Mouse (Mus musculus) hindbrain, embryonic 14.5 days (tissue): Measurements from ENCODE around the gene Zfp354a. TPM values are rescaled to one million over a fixed set of nuclear protein-coding genes. Genes with fewer than 3 reads are reported as not detected.
"Not testable (repeated sequence)": the region's sequence is repeated elsewhere in the genome, so short reads cannot be mapped to it uniquely, and the experiment has no call there.

ENCODE experiments used
- ATAC-seq: fragments of 200-750 bp; cut with Nextera tagmentation; 2 replicates; pipeline ENCODE4 v1.8.0; 2017; ENCODE audit warnings: moderate number of reproducible peaks, mild to moderate bottlenecking, moderate TSS enrichment, moderate library complexity; ENCODE audit not compliant: low FRiP score
- DNase-seq: peaks from one replicate; pipeline ENCODE4 v3.0.0-alpha.2; 2015; ENCODE audit warnings: low spot score
- H3K27ac ChIP-seq: fragments of 300-500 bp; sonication (generic); 2 replicates; pipeline ENCODE4 v1.5.1; 2014; ENCODE audit warnings: mild to moderate bottlenecking, moderate library complexity
- H3K27me3 ChIP-seq: fragments of 300-500 bp; sonication (generic); 2 replicates; pipeline ENCODE4 v1.6.1; 2014; ENCODE audit warnings: mild to moderate bottlenecking, low read length, mixed read lengths; ENCODE audit not compliant: control insufficient read depth, insufficient read depth
- H3K36me3 ChIP-seq: fragments of 300-500 bp; sonication (generic); replicated peaks from 2 replicates; pipeline ENCODE4 v1.6.1; 2014; ENCODE audit not compliant: control insufficient read depth, insufficient read depth
- H3K4me1 ChIP-seq: fragments of 300-500 bp; sonication (generic); replicated peaks from 2 replicates; pipeline ENCODE4 v1.6.1; 2014; ENCODE audit warnings: antibody characterized with exemption, low read length, mixed read lengths; ENCODE audit not compliant: control insufficient read depth, insufficient read depth
- H3K4me2 ChIP-seq: fragments of 300-500 bp; sonication (generic); replicated peaks from 2 replicates; pipeline ENCODE4 v1.6.1; 2014; ENCODE audit warnings: mild to moderate bottlenecking, moderate library complexity
- H3K4me3 ChIP-seq: fragments of 300-500 bp; sonication (generic); replicated peaks from 2 replicates; pipeline ENCODE4 v1.5.1; 2014; ENCODE audit warnings: mild to moderate bottlenecking, low read length
- H3K9ac ChIP-seq: fragments of 300-500 bp; sonication (generic); 2 replicates; pipeline ENCODE4 v1.6.1; 2014
- H3K9me3 ChIP-seq: fragments of 300-500 bp; sonication (generic); 2 replicates; pipeline ENCODE4 v1.6.1; 2016; ENCODE audit warnings: low read length; ENCODE audit not compliant: control insufficient read depth
- WGBS: fragments of 180-500 bp; shearing (Covaris S2); extraction: QIAGEN DNeasy Blood & Tissue Kit; methylation state at CpG from one replicate; pipeline ENCODE4 v1.1.7; 2014; 5-methylcytosine and 5-hydroxymethylcytosine counted together
- polyA plus RNA-seq: library from polyadenylated mRNA; unstranded; fragments of >200 nt; fragmentation: Nextera tagmentation; extraction: Ambion mirVana; gene quantifications from 2 replicates; pipeline ENCODE4 v1.2.1, GENCODE M21; 2014

Gene Zfp354a
- 12.4 and 16.7 TPM in 2 replicates for polyA plus RNA-seq

- H3K9me3 ChIP-seq: no peaks in the 10 kb centered on the region
- 1% methylated on average over 32 of the region's 32 CpGs for WGBS
- H3K9ac ChIP-seq: peak within 1 kb of the TSS; percentile 79
- H3K36me3 ChIP-seq: peaks cover 29% of the 10 kb centered on the region
- H3K4me1 ChIP-seq: peaks cover 11% of the 10 kb centered on the region
- ATAC-seq (peak; percentile 94), DNase-seq (peak; percentile 82)
- H3K4me3 ChIP-seq: peak within 1 kb of the TSS; percentile 78
- H3K27me3 ChIP-seq: no peaks in the 10 kb centered on the region
- no peak within 1 kb of the TSS for H3K27ac ChIP-seq
- peak within 1 kb of the TSS; percentile 59 for H3K4me2 ChIP-seq
Measured at GRCm38 (mm10) chr11:51059151-51059571, at the start of gene Zfp354a. Gene Zfp354a, plus strand, starts transcription at chr11:51059257.

- no peak overlapping the region for H3K4me3 ChIP-seq
- no peaks in the 10 kb centered on the region for H3K4me1 ChIP-seq
- H3K4me2 ChIP-seq: no peak overlapping the region
- ATAC-seq (no peak), DNase-seq (peak; percentile 38)
- no peaks in the 10 kb centered on the region for H3K9me3 ChIP-seq
- no peaks in the 10 kb centered on the region for H3K36me3 ChIP-seq
- no peak overlapping the region for H3K9ac ChIP-seq
- H3K27ac ChIP-seq: no peak overlapping the region
- H3K27me3 ChIP-seq: no peaks in the 10 kb centered on the region
- 65% methylated on average over 5 of the region's 5 CpGs for WGBS
Measured at GRCm38 (mm10) chr11:51011821-51012220, 47.2 kb upstream of the Zfp354a start.

- H3K27ac ChIP-seq: no peak within 1 kb of the TSS
- no peak for DNase-seq
- ATAC-seq: no peak
- no peaks in the 10 kb centered on the region for H3K36me3 ChIP-seq
- H3K4me1 ChIP-seq: no peaks in the 10 kb centered on the region
- no peaks in the 10 kb centered on the region for H3K9me3 ChIP-seq
- H3K4me2 ChIP-seq: no peak within 1 kb of the TSS
- H3K27me3 ChIP-seq: no peaks in the 10 kb centered on the region
- 66% methylated on average over 1 of the region's 1 CpGs for WGBS
- no peak within 1 kb of the TSS for H3K9ac ChIP-seq
- no peak within 1 kb of the TSS for H3K4me3 ChIP-seq
Measured at GRCm38 (mm10) chr11:51013936-51014335, 45.1 kb upstream of the Zfp354a start, which contains the start of gene Olfr54. Gene Olfr54, plus strand, starts transcription at chr11:51014236.

- no peaks in the 10 kb centered on the region for H3K36me3 ChIP-seq
- no peaks in the 10 kb centered on the region for H3K9me3 ChIP-seq
- WGBS: 46% methylated on average over 2 of the region's 2 CpGs
- DNase-seq (no peak), ATAC-seq (no peak)
- H3K4me1 ChIP-seq: no peaks in the 10 kb centered on the region
- no peak overlapping the region for H3K4me3 ChIP-seq
- no peaks in the 10 kb centered on the region for H3K27me3 ChIP-seq
- no peak overlapping the region for H3K9ac ChIP-seq
- no peak overlapping the region for H3K27ac ChIP-seq
- no peak overlapping the region for H3K4me2 ChIP-seq
Measured at GRCm38 (mm10) chr11:51016341-51016740, 42.7 kb upstream of the Zfp354a start.

DNA sequence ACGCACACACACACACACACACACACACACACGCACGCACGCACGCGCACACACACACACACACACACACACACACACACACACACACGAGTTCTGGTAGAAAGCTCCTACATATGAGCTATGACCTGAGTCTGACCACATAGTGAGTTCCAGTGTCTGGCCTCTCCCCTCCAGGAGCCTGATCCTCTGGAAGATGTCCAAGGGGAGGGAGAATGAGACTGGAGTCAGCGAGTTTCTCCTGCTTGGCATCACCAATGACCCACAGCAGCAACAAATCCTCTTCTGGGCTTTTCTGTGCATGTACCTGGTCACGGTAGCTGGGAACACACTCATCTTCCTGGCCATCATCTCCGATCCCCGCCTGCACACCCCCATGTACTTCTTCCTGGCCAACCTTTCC is 32.2 kb upstream of the Zfp354a start:
- H3K9me3 ChIP-seq, H3K4me1 ChIP-seq, ATAC-seq, H3K36me3 ChIP-seq, H3K9ac ChIP-seq, H3K27ac ChIP-seq, H3K4me3 ChIP-seq, H3K4me2 ChIP-seq, H3K27me3 ChIP-seq, DNase-seq: not testable (repeated sequence)
- WGBS: 91% methylated on average over 11 of the region's 11 CpGs

- H3K4me2 ChIP-seq, ATAC-seq, H3K4me1 ChIP-seq, H3K27me3 ChIP-seq, H3K27ac ChIP-seq, H3K36me3 ChIP-seq, H3K4me3 ChIP-seq, H3K9ac ChIP-seq, H3K9me3 ChIP-seq, DNase-seq: not testable (repeated sequence)
- 66% methylated on average over 8 of the region's 8 CpGs for WGBS
Measured at GRCm38 (mm10) chr11:51029381-51029780, 29.7 kb upstream of the Zfp354a start.

DNA sequence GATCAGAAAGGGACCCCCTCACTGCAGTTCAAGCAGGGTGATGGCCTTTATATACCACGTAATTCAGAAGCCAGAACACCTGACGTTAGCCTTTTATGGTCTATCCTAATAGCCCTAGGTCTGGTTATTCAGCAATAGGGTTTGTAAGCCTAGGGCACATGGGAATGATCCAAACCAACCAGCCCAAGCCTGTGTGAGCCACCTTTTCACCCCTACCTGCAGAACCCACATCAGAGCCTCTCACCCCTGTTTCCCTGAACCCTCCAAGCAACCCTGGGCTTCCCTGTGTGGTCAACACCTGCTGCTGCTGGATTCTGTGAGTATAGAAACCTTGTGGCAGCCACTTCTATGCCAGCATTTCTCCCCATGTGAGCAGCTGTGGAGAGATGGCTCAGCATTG is 28.8 kb upstream of the Zfp354a start:
- no peaks in the 10 kb centered on the region for H3K4me1 ChIP-seq
- no peaks in the 10 kb centered on the region for H3K9me3 ChIP-seq
- H3K4me2 ChIP-seq: no peak overlapping the region
- no peak overlapping the region for H3K4me3 ChIP-seq
- no peak overlapping the region for H3K27ac ChIP-seq
- H3K9ac ChIP-seq: no peak overlapping the region
- 83% methylated on average over 2 of the region's 2 CpGs for WGBS
- no peaks in the 10 kb centered on the region for H3K27me3 ChIP-seq
- ATAC-seq (no peak), DNase-seq (no peak)
- no peaks in the 10 kb centered on the region for H3K36me3 ChIP-seq

DNA sequence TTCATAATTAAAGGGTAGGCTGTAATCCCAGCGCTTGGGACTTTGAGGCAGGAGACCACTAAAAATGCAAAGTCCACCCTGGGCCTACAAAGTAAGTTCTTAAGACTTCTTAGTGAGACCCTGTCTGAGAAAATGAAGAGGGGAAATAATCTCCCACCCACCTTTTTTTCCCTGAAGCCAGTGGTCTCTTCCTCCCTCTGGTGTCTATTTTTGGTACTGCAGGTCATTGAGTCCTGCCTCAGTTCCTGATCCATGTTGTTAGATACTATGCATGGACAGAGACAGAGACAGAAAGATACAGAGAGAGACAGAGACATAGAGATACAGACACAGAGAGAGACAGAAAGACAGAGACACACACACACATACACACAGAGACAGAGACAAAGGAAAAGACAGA is 26.2 kb upstream of the Zfp354a start:
- H3K27ac ChIP-seq: no peak overlapping the region
- no peaks in the 10 kb centered on the region for H3K4me1 ChIP-seq
- no peak overlapping the region for H3K4me2 ChIP-seq
- WGBS: 28% methylated on average over 1 of the region's 1 CpGs
- ATAC-seq (no peak), DNase-seq (peak; percentile 82)
- H3K9me3 ChIP-seq: no peaks in the 10 kb centered on the region
- H3K9ac ChIP-seq: no peak overlapping the region
- H3K36me3 ChIP-seq: no peaks in the 10 kb centered on the region
- H3K27me3 ChIP-seq: no peaks in the 10 kb centered on the region
- no peak overlapping the region for H3K4me3 ChIP-seq

DNA sequence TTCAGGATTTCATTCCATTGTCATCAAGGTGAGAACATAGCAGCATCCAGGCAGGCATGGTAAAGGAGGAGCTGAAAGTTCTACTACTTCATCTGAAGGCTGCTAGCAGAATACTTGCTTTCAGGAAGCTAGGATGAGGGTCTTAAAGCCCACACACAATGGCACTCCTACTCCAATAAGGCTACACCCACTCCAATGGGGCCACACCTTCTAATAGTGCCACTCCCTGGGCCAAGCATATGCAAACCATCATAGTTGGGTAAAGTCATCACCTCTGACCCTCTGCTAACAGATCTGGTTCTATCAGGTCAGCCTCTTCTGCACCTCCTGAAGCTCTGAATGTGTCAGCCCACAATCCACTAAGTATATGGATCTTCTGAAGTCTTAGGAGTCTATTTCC is 24.9 kb upstream of the Zfp354a start:
- ATAC-seq: not testable (repeated sequence)

DNA sequence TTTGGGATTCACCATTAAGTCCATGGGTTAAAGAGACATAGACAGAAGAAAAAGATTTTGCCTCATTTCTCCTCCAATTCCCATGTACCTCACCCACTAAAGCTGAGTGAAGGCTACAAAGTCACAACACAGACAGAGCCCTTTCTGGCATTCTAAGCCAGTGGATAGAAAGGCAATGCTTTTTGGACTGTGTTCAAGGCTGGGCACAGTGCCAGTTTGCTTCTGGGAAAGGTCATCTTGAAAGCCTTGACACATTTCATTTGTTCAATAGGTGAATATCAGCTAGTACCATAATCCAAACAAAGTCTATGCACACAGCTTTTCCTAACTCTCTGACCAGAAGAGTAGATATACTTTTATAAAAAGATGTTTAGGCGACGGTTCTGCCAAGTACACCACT is 23.1 kb upstream of the Zfp354a start:
- no peak for ATAC-seq
- H3K9me3 ChIP-seq: no peaks in the 10 kb centered on the region
- no peaks in the 10 kb centered on the region for H3K4me1 ChIP-seq
- DNase-seq: peak; percentile 32
- no peak overlapping the region for H3K27ac ChIP-seq
- H3K4me2 ChIP-seq: no peak overlapping the region
- WGBS: 84% methylated on average over 2 of the region's 2 CpGs
- H3K36me3 ChIP-seq: no peaks in the 10 kb centered on the region
- H3K9ac ChIP-seq: no peak overlapping the region
- H3K4me3 ChIP-seq: no peak overlapping the region
- H3K27me3 ChIP-seq: no peaks in the 10 kb centered on the region

More for the DNA sequence above, 24.9 kb upstream of the Zfp354a start:
- H3K4me3 ChIP-seq, H3K9ac ChIP-seq, H3K27ac ChIP-seq, H3K9me3 ChIP-seq, H3K4me2 ChIP-seq, H3K4me1 ChIP-seq, H3K36me3 ChIP-seq, H3K27me3 ChIP-seq, DNase-seq: not testable (repeated sequence)
